Mouse (Mus musculus): ENCODE measurements at regions not wholly inside any gene's neighbourhood (a gene's known extent, or its start where the extent isn't known, plus 50 kb on each side); places are given as distances from the start of the nearest gene placed in this dataset.

GRCm38 (mm10) chr12:25379016-25379415 lies 282.1 kb upstream of the Id2 start:
- no peak for TF ChIP-seq POU5F1 (IDR thresholded peaks at IDR 0.05; ENCODE audit: borderline replicate concordance, low read length)
- no peak for TF ChIP-seq NANOG (IDR thresholded peaks at IDR 0.05; ENCODE audit: borderline replicate concordance, low read length)
- TF ChIP-seq CTCF (conservative IDR thresholded peaks at IDR 0.05; ENCODE audit: low read length) = no peak
- H3K36me3 ChIP-seq (ENCODE audit: insufficient read depth, low read length) = no peaks in the 10 kb centered on the region
- H3K4me3 ChIP-seq (replicated peaks; ENCODE audit: low read length) = no peak overlapping the region
- no peaks in the 10 kb centered on the region for H3K9me3 ChIP-seq (ENCODE audit: low read length)
- no peaks in the 10 kb centered on the region for H3K4me1 ChIP-seq (replicated peaks; ENCODE audit: low read depth, low read length)
- 0 out of 2 replicates have a peak, but pooled peaks cover 3% of the 10 kb centered on the region for H3K27me3 ChIP-seq (ENCODE audit: insufficient read depth, low read length)

GRCm38 (mm10) chr12:25378036-25378645 lies 281.2 kb upstream of the Id2 start:
- Histone ChIP-seq H3K27me3 (ENCODE audit: insufficient read depth, low read length) (0 out of 2 replicates have a peak, but pooled peaks cover 3% of the 10 kb centered on the region), H3K4me3 (replicated peaks; ENCODE audit: low read length) (no peak overlapping the region), H3K36me3 (ENCODE audit: insufficient read depth, low read length) (no peaks in the 10 kb centered on the region), H3K9me3 (ENCODE audit: low read length) (no peaks in the 10 kb centered on the region), H3K4me1 (replicated peaks; ENCODE audit: low read depth, low read length) (no peaks in the 10 kb centered on the region)
- TF ChIP-seq CTCF (conservative IDR thresholded peaks at IDR 0.05; ENCODE audit: low read length) = no peak
- no peak for TF ChIP-seq POU5F1 (IDR thresholded peaks at IDR 0.05; ENCODE audit: borderline replicate concordance, low read length)
- no peak for TF ChIP-seq NANOG (IDR thresholded peaks at IDR 0.05; ENCODE audit: borderline replicate concordance, low read length)

GRCm38 (mm10) chr12:25376451-25376850 lies 279.5 kb upstream of the Id2 start:
- H3K27me3 ChIP-seq (ENCODE audit: insufficient read depth, low read length) = 0 out of 2 replicates have a peak, but pooled peaks cover 3% of the 10 kb centered on the region
- no peaks in the 10 kb centered on the region for H3K9me3 ChIP-seq (ENCODE audit: low read length)
- no peaks in the 10 kb centered on the region for H3K4me1 ChIP-seq (replicated peaks; ENCODE audit: low read depth, low read length)
- no peak overlapping the region for H3K4me3 ChIP-seq (replicated peaks; ENCODE audit: low read length)
- TF ChIP-seq NANOG (IDR thresholded peaks at IDR 0.05; ENCODE audit: borderline replicate concordance, low read length) (no peak), CTCF (conservative IDR thresholded peaks at IDR 0.05; ENCODE audit: low read length) (no peak), POU5F1 (IDR thresholded peaks at IDR 0.05; ENCODE audit: borderline replicate concordance, low read length) (no peak)
- H3K36me3 ChIP-seq (ENCODE audit: insufficient read depth, low read length) = no peaks in the 10 kb centered on the region

- Histone ChIP-seq H3K27me3 (ENCODE audit: insufficient read depth, low read length) (no peaks in the 10 kb centered on the region), H3K4me1 (replicated peaks; ENCODE audit: low read depth, low read length) (no peaks in the 10 kb centered on the region), H3K4me3 (replicated peaks; ENCODE audit: low read length) (no peak overlapping the region), H3K36me3 (ENCODE audit: insufficient read depth, low read length) (no peaks in the 10 kb centered on the region), H3K9me3 (ENCODE audit: low read length) (no peaks in the 10 kb centered on the region)
- no peak for TF ChIP-seq NANOG (IDR thresholded peaks at IDR 0.05; ENCODE audit: borderline replicate concordance, low read length)
- TF ChIP-seq POU5F1 (IDR thresholded peaks at IDR 0.05; ENCODE audit: borderline replicate concordance, low read length) = no peak
- TF ChIP-seq CTCF (conservative IDR thresholded peaks at IDR 0.05; ENCODE audit: low read length) = no peak
Measured at GRCm38 (mm10) chr12:25367541-25367940, 270.6 kb upstream of the Id2 start.

- TF ChIP-seq NANOG (IDR thresholded peaks at IDR 0.05; ENCODE audit: borderline replicate concordance, low read length) (no peak), CTCF (conservative IDR thresholded peaks at IDR 0.05; ENCODE audit: low read length) (no peak), POU5F1 (IDR thresholded peaks at IDR 0.05; ENCODE audit: borderline replicate concordance, low read length) (no peak)
- Histone ChIP-seq H3K27me3 (ENCODE audit: insufficient read depth, low read length) (no peaks in the 10 kb centered on the region), H3K9me3 (ENCODE audit: low read length) (no peaks in the 10 kb centered on the region), H3K36me3 (ENCODE audit: insufficient read depth, low read length) (no peaks in the 10 kb centered on the region), H3K4me1 (replicated peaks; ENCODE audit: low read depth, low read length) (no peaks in the 10 kb centered on the region), H3K4me3 (replicated peaks; ENCODE audit: low read length) (no peak overlapping the region)
Measured at GRCm38 (mm10) chr12:25365600-25366267, 268.8 kb upstream of the Id2 start.

- no peak overlapping the region for H3K4me3 ChIP-seq (replicated peaks; ENCODE audit: low read length)
- H3K4me1 ChIP-seq (replicated peaks; ENCODE audit: low read depth, low read length) = no peaks in the 10 kb centered on the region
- H3K27me3 ChIP-seq (ENCODE audit: insufficient read depth, low read length) = no peaks in the 10 kb centered on the region
- no peaks in the 10 kb centered on the region for H3K9me3 ChIP-seq (ENCODE audit: low read length)
- no peaks in the 10 kb centered on the region for H3K36me3 ChIP-seq (ENCODE audit: insufficient read depth, low read length)
- TF ChIP-seq NANOG (IDR thresholded peaks at IDR 0.05; ENCODE audit: borderline replicate concordance, low read length) (no peak), CTCF (conservative IDR thresholded peaks at IDR 0.05; ENCODE audit: low read length) (no peak), POU5F1 (IDR thresholded peaks at IDR 0.05; ENCODE audit: borderline replicate concordance, low read length) (no peak)
Measured at GRCm38 (mm10) chr12:25364966-25365568, 268.1 kb upstream of the Id2 start.

GRCm38 (mm10) chr12:25363839-25364238 lies 266.9 kb upstream of the Id2 start:
- Histone ChIP-seq H3K36me3 (ENCODE audit: insufficient read depth, low read length) (no peaks in the 10 kb centered on the region), H3K4me3 (replicated peaks; ENCODE audit: low read length) (no peak overlapping the region), H3K27me3 (ENCODE audit: insufficient read depth, low read length) (no peaks in the 10 kb centered on the region), H3K9me3 (ENCODE audit: low read length) (no peaks in the 10 kb centered on the region), H3K4me1 (replicated peaks; ENCODE audit: low read depth, low read length) (no peaks in the 10 kb centered on the region)
- TF ChIP-seq CTCF (conservative IDR thresholded peaks at IDR 0.05; ENCODE audit: low read length) (no peak), NANOG (IDR thresholded peaks at IDR 0.05; ENCODE audit: borderline replicate concordance, low read length) (no peak), POU5F1 (IDR thresholded peaks at IDR 0.05; ENCODE audit: borderline replicate concordance, low read length) (no peak)

- no peak for TF ChIP-seq CTCF (conservative IDR thresholded peaks at IDR 0.05; ENCODE audit: low read length)
- TF ChIP-seq NANOG (IDR thresholded peaks at IDR 0.05; ENCODE audit: borderline replicate concordance, low read length) = no peak
- TF ChIP-seq POU5F1 (IDR thresholded peaks at IDR 0.05; ENCODE audit: borderline replicate concordance, low read length) = no peak
- Histone ChIP-seq H3K4me1 (replicated peaks; ENCODE audit: low read depth, low read length) (no peaks in the 10 kb centered on the region), H3K27me3 (ENCODE audit: insufficient read depth, low read length) (no peaks in the 10 kb centered on the region), H3K9me3 (ENCODE audit: low read length) (no peaks in the 10 kb centered on the region), H3K36me3 (ENCODE audit: insufficient read depth, low read length) (no peaks in the 10 kb centered on the region), H3K4me3 (replicated peaks; ENCODE audit: low read length) (no peak overlapping the region)
Measured at GRCm38 (mm10) chr12:25363341-25363740, 266.4 kb upstream of the Id2 start.
